Mouse (Mus musculus) heart, postnatal 36 days (tissue): ENCODE data around the gene Pkig. TPM values are rescaled to one million over a fixed set of nuclear protein-coding genes. Genes with fewer than 3 reads are reported as not detected.

Source experiments
- DNase-seq, 2 experiments: peaks; one replicate each; pipeline ENCODE4 v3.0.0; 2021 to 2022
- intact Hi-C: fragments of 180-260 bp; cut with DNase I; formaldehyde crosslinking; loops from one replicate; pipeline ENCODE4 v1.15.1; 2025
- total RNA-seq, 2 experiments: library from RNA; stranded (reverse); gene quantifications; 2 replicates each; pipeline ENCODE4 v1.2.3; 2021

The Pkig gene
- total RNA-seq, 2 experiments from 2014 or later, result 221 to 229 TPM

GRCm38 (mm10) chr2:163742656-163743055 is 84.5 kb downstream of the Pkig start:
- intact Hi-C loops, result no loop called here
- no peak for DNase-seq

GRCm38 (mm10) chr2:163743357-163743756 is 85.2 kb downstream of the Pkig start:
- DNase-seq, result no peak
- intact Hi-C loops, result no loop called here

- no peak for DNase-seq
- intact Hi-C loops, result no loop called here
Observed at GRCm38 (mm10) chr2:163744801-163745570, 86.8 kb downstream of the Pkig start.

- intact Hi-C loops, result no loop called here
- DNase-seq, result peak; percentile 64 to 68
Observed at GRCm38 (mm10) chr2:163749647-163750611, 91.7 kb downstream of the Pkig start, which contains the start of gene Ada. Gene Ada (minus strand): TSS chr2:163750239.

GRCm38 (mm10) chr2:163754228-163754627 is 96.0 kb downstream of the Pkig start:
- intact Hi-C loops, result no loop called here
- no peak for DNase-seq

GRCm38 (mm10) chr2:163756723-163757122 is 98.5 kb downstream of the Pkig start:
- DNase-seq, result peak; percentile 57 to 60
- intact Hi-C loops, result no loop called here

- intact Hi-C loops, result no loop called here
- DNase-seq, result no peak
Observed at GRCm38 (mm10) chr2:163758146-163758545, 100.0 kb downstream of the Pkig start.

GRCm38 (mm10) chr2:163760589-163760988 is 102.4 kb downstream of the Pkig start:
- intact Hi-C loops, result loop anchor here (5.0 kb wide), 1 partner anchor 397 kb away; no protein-coding TSS in a partner anchor
- no peak for DNase-seq

- no peak for DNase-seq
- intact Hi-C loops, result loop anchor here (5.0 kb wide), 1 partner anchor 396 kb away; no protein-coding TSS in a partner anchor
Observed at GRCm38 (mm10) chr2:163761402-163761801, 103.2 kb downstream of the Pkig start.

GRCm38 (mm10) chr2:163766261-163766660 is 108.1 kb downstream of the Pkig start:
- intact Hi-C loops, result no loop called here
- DNase-seq, result no peak

GRCm38 (mm10) chr2:163766890-163767289 is 108.7 kb downstream of the Pkig start:
- intact Hi-C loops, result no loop called here

GRCm38 (mm10) chr2:163770731-163771130 is 112.5 kb downstream of the Pkig start:
- DNase-seq, result no peak
- intact Hi-C loops, result no loop called here

More at GRCm38 (mm10) chr2:163766890-163767289, 108.7 kb downstream of the Pkig start:
- no peak for DNase-seq

Other genes starting within 250 kb of the Pkig start
- gene Oser1, start 233.7 kb upstream of the Pkig start, total RNA-seq, result 10 to 100 TPM; 21.9 TPM
- gene Gdap1l1, start 219.9 kb upstream of the Pkig start, total RNA-seq, result not detected
- gene Fitm2, start 185.8 kb upstream of the Pkig start, total RNA-seq, result 100 to 1,000 TPM; 196 to 197 TPM
- not detected for gene R3hdml, start 166.1 kb upstream of the Pkig start, total RNA-seq
- not detected for gene Hnf4a, start 151.6 kb upstream of the Pkig start, total RNA-seq
- 10 to 100 TPM in 1 of 2 experiments, 1 to 10 TPM in 1; 9.9 to 11.6 TPM for gene Ttpal, start 56.1 kb upstream of the Pkig start, total RNA-seq
- 100 to 1,000 TPM; 316 to 421 TPM for gene Serinc3, start 13.3 kb upstream of the Pkig start, total RNA-seq
- under 1 TPM; 0.60 to 0.64 TPM for gene Ada, start 91.9 kb downstream of the Pkig start, total RNA-seq
- 1 to 10 TPM; 1.5 to 2.0 TPM for gene Ccn5, start 162.5 kb downstream of the Pkig start, total RNA-seq
- gene Kcnk15, start 195.3 kb downstream of the Pkig start, total RNA-seq, result not detected